Mouse (Mus musculus): ENCODE measurements at regions not wholly inside any gene's neighbourhood (a gene's known extent, or its start where the extent isn't known, plus 50 kb on each side); places are given as distances from the start of the nearest gene placed in this dataset.
A peak's percentile ranks its signal among the peaks of the same experiment; 100 is the strongest.

- TF ChIP-seq POLR2A (IDR thresholded peaks at IDR 0.05; ENCODE audit: insufficient read depth, low read depth, low read length) (no peak), CTCF (IDR thresholded peaks at IDR 0.05) (no peak), EP300 (IDR thresholded peaks at IDR 0.05; ENCODE audit: insufficient read depth, low read depth, low read length) (no peak)
- H3K27me3 ChIP-seq (ENCODE audit: control insufficient read depth, insufficient read depth, low read length), result no peaks in the 10 kb centered on the region
- no peak for DNase-seq
- no peaks in the 10 kb centered on the region; the same call in 1 of the 2 replicates for H3K36me3 ChIP-seq (ENCODE audit: control insufficient read depth, insufficient read depth, low read length)
- WGBS, result 49% methylated on average over 6 of the region's 6 CpGs
- intact Hi-C loops (cut with DNase I), result no loop called here
- H3K9ac ChIP-seq (ENCODE audit: low read depth, low read length), result no peak overlapping the region
- H3K4me1 ChIP-seq (ENCODE audit: control insufficient read depth, insufficient read depth, low read length), result no peaks in the 10 kb centered on the region
- H3K79me2 ChIP-seq (replicated peaks; ENCODE audit: control insufficient read depth, insufficient read depth, low read length), result no peaks in the 10 kb centered on the region
- no peak overlapping the region for H3K4me3 ChIP-seq
- H3K27ac ChIP-seq, result no peak overlapping the region
These were observed 719.4 kb upstream of the Tbl1xr1 start for GRCm38 (mm10) chr3:21356831-21357712.

GRCm38 (mm10) chr3:21358068-21358467 is 718.4 kb upstream of the Tbl1xr1 start:
- no peaks in the 10 kb centered on the region for H3K27me3 ChIP-seq (ENCODE audit: control insufficient read depth, insufficient read depth, low read length)
- no peaks in the 10 kb centered on the region for H3K79me2 ChIP-seq (replicated peaks; ENCODE audit: control insufficient read depth, insufficient read depth, low read length)
- H3K4me1 ChIP-seq (ENCODE audit: control insufficient read depth, insufficient read depth, low read length), result no peaks in the 10 kb centered on the region
- no peak overlapping the region for H3K27ac ChIP-seq
- H3K9ac ChIP-seq (ENCODE audit: low read depth, low read length), result no peak overlapping the region
- TF ChIP-seq CTCF (IDR thresholded peaks at IDR 0.05), result no peak
- TF ChIP-seq EP300 (IDR thresholded peaks at IDR 0.05; ENCODE audit: insufficient read depth, low read depth, low read length), result no peak
- TF ChIP-seq POLR2A (IDR thresholded peaks at IDR 0.05; ENCODE audit: insufficient read depth, low read depth, low read length), result no peak
- DNase-seq, result no peak
- no peaks in the 10 kb centered on the region; the same call in 1 of the 2 replicates for H3K36me3 ChIP-seq (ENCODE audit: control insufficient read depth, insufficient read depth, low read length)
- 82% methylated on average over 6 of the region's 6 CpGs for WGBS
- H3K4me3 ChIP-seq, result no peak overlapping the region
- intact Hi-C loops (cut with DNase I), result no loop called here

- no peaks in the 10 kb centered on the region for H3K79me2 ChIP-seq (replicated peaks; ENCODE audit: control insufficient read depth, insufficient read depth, low read length)
- no peak overlapping the region for H3K9ac ChIP-seq (ENCODE audit: low read depth, low read length)
- 88% methylated on average over 3 of the region's 3 CpGs for WGBS
- DNase-seq, result no peak
- intact Hi-C loops (cut with DNase I), result no loop called here
- H3K27me3 ChIP-seq (ENCODE audit: control insufficient read depth, insufficient read depth, low read length), result no peaks in the 10 kb centered on the region
- no peak for TF ChIP-seq EP300 (IDR thresholded peaks at IDR 0.05; ENCODE audit: insufficient read depth, low read depth, low read length)
- no peak for TF ChIP-seq POLR2A (IDR thresholded peaks at IDR 0.05; ENCODE audit: insufficient read depth, low read depth, low read length)
- no peak for TF ChIP-seq CTCF (IDR thresholded peaks at IDR 0.05)
- H3K4me3 ChIP-seq, result no peak overlapping the region
- no peaks in the 10 kb centered on the region for H3K4me1 ChIP-seq (ENCODE audit: control insufficient read depth, insufficient read depth, low read length)
- H3K36me3 ChIP-seq (ENCODE audit: control insufficient read depth, insufficient read depth, low read length), result no peaks in the 10 kb centered on the region; the same call in 1 of the 2 replicates
- H3K27ac ChIP-seq, result no peak overlapping the region
These were observed 715.4 kb upstream of the Tbl1xr1 start for GRCm38 (mm10) chr3:21361069-21361468.

- 75% methylated on average over 2 of the region's 2 CpGs for WGBS
These were observed 696.6 kb upstream of the Tbl1xr1 start for GRCm38 (mm10) chr3:21379816-21380215.

GRCm38 (mm10) chr3:21381072-21381471 is 695.4 kb upstream of the Tbl1xr1 start:
- no peak for DNase-seq
- 71% methylated on average over 3 of the region's 3 CpGs for WGBS
- intact Hi-C loops (cut with DNase I), result no loop called here

More at GRCm38 (mm10) chr3:21379816-21380215, 696.6 kb upstream of the Tbl1xr1 start:
- Histone ChIP-seq H3K79me2 (replicated peaks; ENCODE audit: control insufficient read depth, insufficient read depth, low read length) (no peaks in the 10 kb centered on the region), H3K4me3 (no peak overlapping the region), H3K4me1 (ENCODE audit: control insufficient read depth, insufficient read depth, low read length) (no peaks in the 10 kb centered on the region; the same call in 1 of the 2 replicates), H3K9ac (ENCODE audit: low read depth, low read length) (no peak overlapping the region), H3K27ac (no peak overlapping the region), H3K36me3 (ENCODE audit: control insufficient read depth, insufficient read depth, low read length) (no peaks in the 10 kb centered on the region), H3K27me3 (ENCODE audit: control insufficient read depth, insufficient read depth, low read length) (no peaks in the 10 kb centered on the region)
- intact Hi-C loops (cut with DNase I), result no loop called here
- peak in 1 of 2 experiments; percentile 45 for DNase-seq
- no peak for TF ChIP-seq POLR2A (IDR thresholded peaks at IDR 0.05; ENCODE audit: insufficient read depth, low read depth, low read length)
- TF ChIP-seq EP300 (IDR thresholded peaks at IDR 0.05; ENCODE audit: insufficient read depth, low read depth, low read length), result no peak
- TF ChIP-seq CTCF (IDR thresholded peaks at IDR 0.05), result no peak

GRCm38 (mm10) chr3:21403551-21403950 is 672.9 kb upstream of the Tbl1xr1 start:
- H3K79me2 ChIP-seq (replicated peaks; ENCODE audit: control insufficient read depth, insufficient read depth, low read length), result no peaks in the 10 kb centered on the region
- no peak overlapping the region for H3K9ac ChIP-seq (ENCODE audit: low read depth, low read length)
- 57% methylated on average over 2 of the region's 2 CpGs for WGBS
- no peak for DNase-seq
- H3K4me3 ChIP-seq, result no peak overlapping the region
- no peaks in the 10 kb centered on the region for H3K4me1 ChIP-seq (ENCODE audit: control insufficient read depth, insufficient read depth, low read length)
- intact Hi-C loops (cut with DNase I), result no loop called here
- TF ChIP-seq CTCF (IDR thresholded peaks at IDR 0.05), result no peak
- TF ChIP-seq EP300 (IDR thresholded peaks at IDR 0.05; ENCODE audit: insufficient read depth, low read depth, low read length), result no peak
- no peak for TF ChIP-seq POLR2A (IDR thresholded peaks at IDR 0.05; ENCODE audit: insufficient read depth, low read depth, low read length)
- no peaks in the 10 kb centered on the region for H3K36me3 ChIP-seq (ENCODE audit: control insufficient read depth, insufficient read depth, low read length)
- no peaks in the 10 kb centered on the region for H3K27me3 ChIP-seq (ENCODE audit: control insufficient read depth, insufficient read depth, low read length)
- H3K27ac ChIP-seq, result no peak overlapping the region

More at GRCm38 (mm10) chr3:21381072-21381471, 695.4 kb upstream of the Tbl1xr1 start:
- Histone ChIP-seq H3K27ac (no peak overlapping the region), H3K36me3 (ENCODE audit: control insufficient read depth, insufficient read depth, low read length) (no peaks in the 10 kb centered on the region), H3K27me3 (ENCODE audit: control insufficient read depth, insufficient read depth, low read length) (no peaks in the 10 kb centered on the region), H3K4me3 (no peak overlapping the region), H3K9ac (ENCODE audit: low read depth, low read length) (no peak overlapping the region), H3K79me2 (replicated peaks; ENCODE audit: control insufficient read depth, insufficient read depth, low read length) (no peaks in the 10 kb centered on the region), H3K4me1 (ENCODE audit: control insufficient read depth, insufficient read depth, low read length) (no peaks in the 10 kb centered on the region; the same call in 1 of the 2 replicates)
- TF ChIP-seq CTCF (IDR thresholded peaks at IDR 0.05), result no peak
- no peak for TF ChIP-seq EP300 (IDR thresholded peaks at IDR 0.05; ENCODE audit: insufficient read depth, low read depth, low read length)
- TF ChIP-seq POLR2A (IDR thresholded peaks at IDR 0.05; ENCODE audit: insufficient read depth, low read depth, low read length), result no peak
